1 mouse cellular context compared by ENCODE assay signal in genomic region chr16:4683581-4684456, GRCm38 (mm10).
TF ChIP-seq lines count a peak whose summit lies in the region.

No protein-coding gene starts in this region.

TF ChIP-seq in CH12.LX, 34 proteins besides CTCF, POLR2A, EP300 and RAD21:
- TF ChIP-seq USF1 (IDR thresholded peaks at IDR 0.05; ENCODE audit: low read depth, low read length) (no peak), TCF12 (IDR thresholded peaks at IDR 0.05; ENCODE audit: low read depth, low read length) (peak; percentile 99), JUN (IDR thresholded peaks at IDR 0.05; ENCODE audit: insufficient read depth, low read depth, low read length) (no peak), UBTF (IDR thresholded peaks at IDR 0.05; ENCODE audit: low read depth, low read length) (peak; percentile 69; the same call in 1 of the 2 replicates), ZMIZ1 (IDR thresholded peaks at IDR 0.05; ENCODE audit: low read depth, low read length) (peak; percentile 76), CHD1 (IDR thresholded peaks at IDR 0.05; ENCODE audit: low read depth, low read length) (0 out of 2 replicates have a peak, but pooled peaks have one; percentile 36), MAZ (IDR thresholded peaks at IDR 0.05; ENCODE audit: low read depth, low read length) (no peak; the same call in 1 of the 2 replicates), ETS1 (conservative IDR thresholded peaks at IDR 0.05; ENCODE audit: low read depth, low read length) (peak; percentile 30; the same call in 1 of the 2 replicates), JUND (conservative IDR thresholded peaks at IDR 0.05; ENCODE audit: low read depth, low read length) (no peak; the same call in 1 of the 2 replicates), SMC3 (IDR thresholded peaks at IDR 0.05; ENCODE audit: low read depth, low read length) (no peak), TBP (conservative IDR thresholded peaks at IDR 0.05; ENCODE audit: low read depth, low read length) (peak; percentile 85), HCFC1 (IDR thresholded peaks at IDR 0.05; ENCODE audit: low read depth, low read length) (peak; percentile 96), ZC3H11A (IDR thresholded peaks at IDR 0.05; ENCODE audit: low read depth, low read length) (no peak), SIN3A (IDR thresholded peaks at IDR 0.05; ENCODE audit: low read length) (peak; percentile 82; the same call in 1 of the 2 replicates), MXI1 (IDR thresholded peaks at IDR 0.05; ENCODE audit: low read depth, low read length) (peak; percentile 89), ELF1 (IDR thresholded peaks at IDR 0.05; ENCODE audit: low read depth, low read length) (peak; percentile 89), ZNF384 (IDR thresholded peaks at IDR 0.05; ENCODE audit: low read depth, low read length) (no peak), KAT2A (IDR thresholded peaks at IDR 0.05; ENCODE audit: insufficient replicate concordance, low read length) (peak; percentile 94; the same call in 1 of the 2 replicates), POLR2AphosphoS2 (IDR thresholded peaks at IDR 0.05; ENCODE audit: low read depth, low read length) (peak; percentile 88), MAX (IDR thresholded peaks at IDR 0.05; ENCODE audit: low read length) (no peak; the same call in none of the 2 replicates), NRF1 (IDR thresholded peaks at IDR 0.05; ENCODE audit: low read depth, low read length) (peak; percentile 99), RCOR1 (conservative IDR thresholded peaks at IDR 0.05; ENCODE audit: low read depth, low read length) (peak; percentile 50; the same call in 1 of the 2 replicates), CHD2 (IDR thresholded peaks at IDR 0.05; ENCODE audit: low read length) (no peak; the same call in 1 of the 2 replicates), E2F4 (IDR thresholded peaks at IDR 0.05; ENCODE audit: insufficient replicate concordance, low read depth, low read length) (0 out of 2 replicates have a peak, but pooled peaks have one; percentile 12), USF2 (conservative IDR thresholded peaks at IDR 0.05; ENCODE audit: low read depth, low read length) (no peak), MEF2A (IDR thresholded peaks at IDR 0.05; ENCODE audit: borderline replicate concordance, low read depth, low read length) (no peak), ZKSCAN1 (IDR thresholded peaks at IDR 0.05; ENCODE audit: borderline replicate concordance, low read depth, low read length) (no peak), IRF4 (IDR thresholded peaks at IDR 0.05; ENCODE audit: low read depth, low read length) (peak; percentile 68; the same call in 1 of the 2 replicates), BHLHE40 (IDR thresholded peaks at IDR 0.05; ENCODE audit: low read depth, low read length) (peak; percentile 4; the same call in 1 of the 2 replicates), GABPA (IDR thresholded peaks at IDR 0.05; ENCODE audit: insufficient replicate concordance, low read depth, low read length) (peak; percentile 42; the same call in 1 of the 2 replicates), MYC (IDR thresholded peaks at IDR 0.05; ENCODE audit: low read depth, low read length) (peak; percentile 92), MAFK (IDR thresholded peaks at IDR 0.05; ENCODE audit: insufficient replicate concordance, low read length) (no peak), PAX5 (IDR thresholded peaks at IDR 0.05; ENCODE audit: low read length) (no peak), NELFE (IDR thresholded peaks at IDR 0.05; ENCODE audit: low read depth, low read length) (peak; percentile 95)
TF ChIP-seq in CH12.LX: peak in this region for 20.
